Mouse (Mus musculus) ovary, postnatal 10 days (tissue): ENCODE measurements around the gene Pex14.

ENCODE experiments used
- DNase-seq: peaks from one replicate; pipeline ENCODE4 v3.0.0; 2022; ENCODE audit warnings: low spot score

The Pex14 gene

DNA sequence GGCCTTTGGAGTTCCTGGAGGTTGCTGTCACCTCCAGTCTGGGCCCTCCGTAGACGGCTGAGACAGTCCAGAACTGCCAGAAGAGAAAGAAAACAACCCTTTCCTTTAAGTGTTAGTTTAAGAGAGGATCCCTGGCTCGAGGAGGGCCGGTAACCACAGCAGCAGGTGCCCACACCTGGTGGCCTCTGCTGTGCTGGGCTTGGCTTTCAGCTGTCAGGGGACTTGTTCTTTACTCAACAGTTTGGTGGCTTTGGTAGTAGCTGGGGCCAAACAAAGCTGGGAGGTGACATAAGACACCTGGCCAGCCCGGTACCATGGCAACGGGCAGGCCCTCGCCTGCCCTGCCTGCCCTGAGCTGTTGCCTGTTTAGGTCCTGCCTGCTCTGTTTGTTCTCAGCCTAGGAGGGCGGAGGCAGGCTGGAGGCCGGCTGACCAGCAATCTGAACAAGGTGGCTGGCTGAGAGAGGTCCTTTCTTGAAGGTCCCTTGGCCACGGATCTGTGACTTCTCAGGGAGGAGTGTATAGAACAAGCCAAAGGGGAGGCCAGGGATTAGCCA is 151.8 kb downstream of the Pex14 start:
- DNase-seq: no peak

- DNase-seq: no peak
Observed at GRCm38 (mm10) chr4:148946071-148946470, 153.6 kb downstream of the Pex14 start.

DNA sequence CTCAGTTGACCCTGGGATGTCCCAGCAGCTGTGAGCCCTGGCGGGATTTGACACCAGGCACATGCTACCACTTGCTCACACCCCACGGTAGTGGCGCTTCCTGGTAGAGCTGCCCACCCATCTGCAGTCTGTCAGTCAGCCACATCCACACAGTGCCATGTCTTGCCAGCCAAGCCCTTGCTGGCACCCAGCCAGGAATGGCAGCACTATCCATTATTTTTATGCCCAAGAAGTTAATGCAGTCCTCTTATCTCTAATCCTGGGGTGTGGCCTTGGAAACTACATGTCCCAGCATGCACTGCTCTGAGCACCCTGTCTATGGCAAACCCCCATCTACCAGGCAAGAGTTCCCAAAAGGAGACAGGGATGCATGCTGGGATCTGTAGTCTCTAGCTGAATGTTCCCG is 154.2 kb downstream of the Pex14 start:
- DNase-seq: no peak

DNA sequence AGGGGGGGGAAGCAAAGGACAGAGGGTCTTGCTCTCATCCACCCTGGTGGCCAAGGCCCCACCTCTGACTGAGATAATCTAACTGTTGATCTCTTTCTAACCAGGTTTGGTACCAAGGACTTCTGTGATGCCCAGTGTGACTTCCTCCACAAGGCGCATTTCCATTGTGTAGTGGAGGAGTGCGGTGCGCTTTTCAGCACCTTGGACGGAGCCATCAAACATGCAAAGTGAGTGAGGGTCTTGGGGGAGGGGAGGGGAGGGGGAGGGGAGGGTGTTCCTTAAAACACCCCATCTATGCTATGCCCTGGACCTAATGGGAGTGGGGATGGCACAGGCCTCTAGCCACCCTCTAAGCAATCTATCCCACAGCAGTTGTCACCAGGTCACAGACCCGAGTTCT is 156.6 kb downstream of the Pex14 start:
- DNase-seq: no peak

DNA sequence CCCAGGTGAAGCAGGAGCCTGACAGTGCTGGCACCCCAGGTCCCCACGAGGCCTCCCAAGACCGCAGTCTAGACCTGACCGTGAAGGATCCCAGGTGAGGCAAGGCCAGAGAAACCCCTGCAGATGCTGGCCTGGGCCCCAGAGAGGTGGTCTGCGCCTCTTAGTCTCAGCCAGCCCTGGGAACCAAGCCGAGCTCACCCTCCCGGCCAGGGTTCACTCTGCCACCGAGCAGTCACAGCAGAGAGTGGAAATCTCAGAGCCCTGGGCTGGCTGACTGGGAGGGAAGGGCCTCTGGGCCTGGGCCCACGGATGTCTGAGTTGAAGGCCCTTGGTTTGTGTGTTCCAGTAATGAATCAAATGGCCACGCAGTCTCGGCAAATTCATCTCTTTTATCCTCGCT is 158.4 kb downstream of the Pex14 start:
- no peak for DNase-seq

GRCm38 (mm10) chr4:148940674-148941211 is 158.9 kb downstream of the Pex14 start:
- no peak for DNase-seq

DNA sequence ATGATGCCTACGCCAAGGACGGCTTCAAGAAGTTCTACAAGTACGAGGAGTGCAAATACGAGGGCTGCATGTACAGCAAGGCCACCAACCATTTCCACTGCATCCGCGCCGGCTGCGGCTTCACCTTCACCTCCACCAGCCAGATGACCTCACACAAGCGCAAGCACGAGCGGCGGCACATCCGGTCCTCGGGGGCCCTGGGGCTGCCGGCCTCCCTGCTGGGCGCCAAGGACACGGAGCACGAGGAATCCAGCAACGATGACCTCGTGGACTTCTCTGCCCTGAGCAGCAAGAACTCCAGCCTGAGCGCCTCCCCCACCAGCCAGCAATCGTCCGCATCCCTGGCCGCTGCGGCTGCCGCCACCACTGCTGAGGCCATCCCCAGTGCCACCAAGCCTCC is 161.1 kb downstream of the Pex14 start:
- no peak for DNase-seq

- no peak for DNase-seq
Observed at GRCm38 (mm10) chr4:148936727-148937126, 162.9 kb downstream of the Pex14 start.

GRCm38 (mm10) chr4:148936111-148936510 is 163.6 kb downstream of the Pex14 start:
- DNase-seq: no peak

DNA sequence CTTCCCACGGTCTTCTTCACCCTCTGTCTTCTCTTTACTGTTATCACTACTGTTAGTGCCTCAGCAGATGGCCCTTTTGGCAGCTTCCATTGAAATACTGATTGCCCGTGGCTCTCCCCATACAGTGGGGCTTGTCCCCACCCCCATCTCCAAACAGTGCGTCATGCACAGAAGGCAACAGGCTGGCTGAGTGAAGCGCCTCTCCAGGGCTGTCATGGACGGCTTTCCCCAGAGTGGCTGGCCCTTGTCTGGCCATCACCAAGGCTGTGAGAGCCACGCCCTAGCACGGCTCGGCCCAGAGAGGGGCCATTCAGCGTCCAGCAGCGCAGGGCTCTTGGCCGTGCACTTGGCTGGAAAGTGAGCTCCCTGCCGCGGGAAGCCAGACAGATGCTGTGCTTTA is 164.5 kb downstream of the Pex14 start:
- no peak for DNase-seq

- no peak for DNase-seq
Observed at GRCm38 (mm10) chr4:148933109-148933508, 166.6 kb downstream of the Pex14 start.

DNA sequence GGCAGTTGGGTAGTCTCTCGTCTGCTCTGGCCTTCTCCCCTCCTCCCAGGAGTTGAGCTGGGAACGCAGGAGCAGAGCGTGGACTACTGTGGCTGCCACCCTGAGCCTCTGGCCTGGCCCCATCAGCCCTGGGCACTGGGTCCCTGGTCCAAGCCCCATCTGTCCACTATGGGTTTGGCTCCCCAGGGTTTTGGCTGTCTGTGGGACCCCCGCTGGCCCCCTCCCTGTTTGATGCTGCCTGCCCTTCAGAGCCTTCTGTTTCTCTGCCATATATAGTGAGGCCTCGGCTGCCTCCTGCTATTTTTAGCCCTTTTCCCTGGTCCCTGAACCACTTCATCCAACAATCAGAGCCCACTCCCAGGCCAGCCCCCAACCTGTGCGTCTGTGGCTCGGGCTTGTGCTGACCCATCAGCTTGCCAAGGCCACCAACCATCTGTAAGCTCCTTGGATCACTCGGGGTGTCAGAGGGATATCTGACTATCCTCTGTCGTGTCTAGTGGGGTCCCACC is 168.9 kb downstream of the Pex14 start:
- no peak for DNase-seq

DNA sequence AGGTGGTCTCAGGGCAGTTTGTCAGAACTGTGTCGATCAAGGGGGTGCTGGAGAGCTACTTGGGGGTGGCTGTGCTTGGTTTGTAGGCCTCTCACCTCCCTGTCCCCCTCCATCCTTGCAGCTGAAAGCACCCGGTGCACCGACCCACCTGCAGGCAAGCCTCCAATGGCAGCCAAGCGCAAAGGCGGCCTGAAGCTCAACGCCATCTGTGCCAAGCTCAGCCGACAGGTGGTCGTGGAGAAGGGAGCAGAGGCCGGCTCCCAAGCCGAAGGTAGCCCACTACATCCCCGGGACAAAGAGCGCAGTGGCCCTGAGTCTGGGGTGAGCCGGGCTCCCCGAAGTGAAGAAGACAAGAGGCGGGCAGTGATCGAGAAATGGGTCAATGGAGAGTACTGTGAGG is 170.8 kb downstream of the Pex14 start:
- DNase-seq: no peak

DNA sequence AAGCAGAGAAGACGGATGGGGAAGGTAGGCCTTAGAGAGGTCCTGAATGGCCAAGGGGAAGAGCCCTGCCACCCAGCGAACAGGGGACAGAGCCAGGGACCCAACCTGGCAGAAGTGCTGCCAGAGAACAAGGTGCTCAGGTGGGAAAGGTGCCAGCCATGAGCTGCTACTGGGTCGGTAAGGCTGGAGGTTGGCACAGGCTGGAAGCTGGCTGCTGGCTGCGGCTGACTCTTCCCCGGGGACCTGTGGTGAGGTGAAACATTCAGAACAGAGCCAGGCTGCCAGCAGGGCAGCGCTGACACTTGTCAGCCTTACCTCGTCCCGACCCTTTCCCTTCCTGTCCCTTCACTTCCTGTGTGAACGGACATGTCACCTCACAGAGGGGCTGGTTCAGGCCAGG is 171.4 kb downstream of the Pex14 start:
- DNase-seq: no peak

DNA sequence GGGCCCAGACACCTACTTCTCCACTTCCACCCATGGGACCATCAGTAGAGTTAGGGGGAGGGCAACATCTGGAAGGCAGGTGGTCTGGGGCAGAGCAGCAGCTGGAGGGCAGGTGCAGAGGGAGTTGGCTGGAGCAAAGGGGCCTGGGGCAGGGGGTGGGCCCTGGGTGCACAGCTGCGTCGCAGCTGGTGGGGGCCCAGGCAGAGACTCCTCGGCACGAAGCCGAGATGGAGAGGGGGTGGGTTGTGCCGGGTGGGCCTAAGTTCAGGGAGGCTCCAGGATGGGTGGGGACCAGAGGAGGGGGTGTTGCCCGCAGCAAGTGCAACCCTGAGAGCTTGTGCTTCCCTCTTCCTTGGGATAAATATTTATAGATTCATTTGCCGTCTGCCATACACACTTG is 173.2 kb downstream of the Pex14 start:
- no peak for DNase-seq

- DNase-seq: no peak
Observed at GRCm38 (mm10) chr4:148925589-148926359, 173.9 kb downstream of the Pex14 start.

GRCm38 (mm10) chr4:148923976-148924375 is 175.7 kb downstream of the Pex14 start:
- DNase-seq: no peak

DNA sequence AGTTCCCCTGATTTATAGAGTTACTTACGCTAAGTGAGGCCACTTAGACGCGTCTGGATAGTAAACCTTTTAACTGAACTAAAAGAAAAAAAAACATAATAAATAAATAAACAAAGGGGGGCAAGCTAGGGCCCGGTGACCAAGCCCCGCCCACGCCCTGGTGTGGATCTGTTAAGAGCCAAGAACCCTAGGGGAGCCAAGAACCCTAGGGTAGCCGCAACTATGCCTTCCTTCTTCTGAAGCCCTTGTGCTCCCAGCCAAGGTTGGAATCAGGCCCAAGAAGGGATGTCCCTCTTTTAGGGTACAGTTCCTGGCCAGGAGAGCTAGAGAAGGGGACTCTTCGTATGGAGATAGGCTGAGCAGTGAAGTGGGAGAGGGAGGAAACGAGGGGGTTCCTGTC is 176.3 kb downstream of the Pex14 start:
- no peak for DNase-seq

GRCm38 (mm10) chr4:148922221-148922700 is 177.4 kb downstream of the Pex14 start:
- DNase-seq: no peak

DNA sequence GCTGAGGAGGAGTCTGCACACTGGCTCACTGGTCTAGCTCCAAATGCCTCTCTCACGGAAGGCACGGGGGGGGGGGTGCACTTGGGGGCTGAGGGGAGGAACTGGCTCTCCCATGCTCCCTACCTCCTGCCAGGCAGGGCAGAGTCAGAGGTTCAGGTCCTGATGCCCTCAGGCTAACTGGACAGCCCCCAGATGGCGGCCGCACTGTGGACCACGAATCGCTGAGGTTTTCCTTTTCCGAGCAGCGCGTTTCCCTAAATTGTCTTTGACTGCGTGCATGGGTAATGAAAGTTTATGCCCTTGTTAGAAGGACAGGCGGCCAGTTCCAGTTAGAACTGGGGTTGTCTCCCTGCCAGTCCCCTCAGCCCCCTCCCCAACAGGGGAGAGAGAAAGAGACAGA is 179.1 kb downstream of the Pex14 start:
- no peak for DNase-seq

GRCm38 (mm10) chr4:148918707-148919447 is 180.8 kb downstream of the Pex14 start:
- no peak for DNase-seq

DNA sequence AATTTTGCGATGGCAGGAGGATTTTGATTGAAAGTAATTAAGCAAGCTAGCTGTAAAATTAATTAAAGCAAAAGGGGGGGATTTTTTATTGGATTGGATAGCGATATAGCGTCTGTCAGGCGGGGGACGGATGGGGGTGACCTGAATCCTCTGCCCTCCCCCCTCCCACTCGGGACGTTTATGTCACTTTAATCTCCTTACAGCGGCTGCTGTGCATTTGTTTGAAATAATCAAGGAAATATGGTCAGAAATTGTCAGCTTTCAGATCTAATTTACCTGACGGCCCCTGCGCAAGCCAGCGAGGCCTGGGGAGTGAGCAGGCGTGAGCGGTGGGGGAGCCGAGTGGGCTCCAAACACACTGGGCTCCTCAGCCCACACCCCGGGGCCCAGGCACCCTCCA is 183.8 kb downstream of the Pex14 start:
- no peak for DNase-seq
